Mouse (Mus musculus) left cerebral cortex, postnatal 36 days (tissue): Measurements from ENCODE around the gene Olfr47. TPM values are rescaled to one million over a fixed set of nuclear protein-coding genes. Genes with fewer than 3 reads are reported as not detected.

Experiments
- total RNA-seq, 2 experiments: library from RNA; stranded (reverse); gene quantifications; 2 replicates each; pipeline ENCODE4 v1.2.3; 2021

Olfr47 gene
- total RNA-seq, 2 experiments from 2014 or later: not detected

Other genes starting within 250 kb of the Olfr47 start
- not detected for gene Olfr441, start 125.2 kb upstream of the Olfr47 start, total RNA-seq
- not detected for gene Olfr237-ps1, start 85.0 kb upstream of the Olfr47 start, total RNA-seq
- not detected for gene Olfr437, start 68.2 kb upstream of the Olfr47 start, total RNA-seq
- not detected for gene Olfr13, start 59.4 kb upstream of the Olfr47 start, total RNA-seq
- gene Olfr435, start 34.4 kb upstream of the Olfr47 start, total RNA-seq: not detected
- gene Olfr434, start 18.5 kb upstream of the Olfr47 start, total RNA-seq: not detected
- 1 to 10 TPM; 1.4 to 2.9 TPM for gene Arhgef5, start 34.1 kb downstream of the Olfr47 start, total RNA-seq
- under 1 TPM in 1 of 2 experiments, not detected in 1; 0.52 TPM for gene Nobox, start 78.0 kb downstream of the Olfr47 start, total RNA-seq